33 mouse cellular contexts compared by ENCODE assay signal in the genomic region with DNA sequence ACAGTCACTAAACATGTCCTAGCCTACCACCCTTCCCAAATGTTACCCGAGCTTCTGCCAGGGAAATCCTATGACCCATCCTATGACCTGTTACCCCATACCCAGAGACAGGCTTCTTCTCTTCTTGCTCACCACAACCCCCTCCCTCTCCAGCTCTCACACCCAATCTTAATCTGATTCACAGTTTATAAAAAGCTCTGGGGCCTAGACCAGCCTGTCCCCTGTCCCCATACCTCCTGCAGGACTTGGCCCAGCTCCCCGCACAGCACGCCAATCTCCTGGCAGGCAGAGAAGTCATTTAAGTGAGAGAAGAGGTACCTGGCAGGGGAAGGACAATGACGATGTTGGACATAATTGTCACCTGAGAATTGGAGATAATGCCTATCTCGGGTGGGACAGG. TPM values are rescaled to one million over a fixed set of nuclear protein-coding genes. Genes with fewer than 3 reads are reported as not detected.
DNase-seq lines count a peak whose midpoint lies in the region; ATAC-seq and TF ChIP-seq lines count a peak whose summit lies in the region.
"Had no signal": no experiment of that assay in that cellular context is flagged by ENCODE, and none has a peak within 500 bp of the region (broad histone marks: within the 10 kb centered on the region; RNA-seq: fewer than 3 reads in every experiment).

No protein-coding gene starts in this region.

- TF ChIP-seq CTCF in midbrain, postnatal 0 days (IDR thresholded peaks at IDR 0.05): no peak

- H3K4me2 ChIP-seq in midbrain, postnatal 0 days (ENCODE audit: low read depth, low read length, poor library complexity, severe bottlenecking): no peak overlapping the region
- H3K4me2 ChIP-seq: forebrain, embryonic 13.5 days; heart, embryonic 12.5 days; heart, embryonic 15.5 days; hindbrain, embryonic 12.5 days; hindbrain, embryonic 15.5 days had no signal

- H3K9ac ChIP-seq in midbrain, postnatal 0 days (replicated peaks; ENCODE audit: low read length, poor library complexity, severe bottlenecking): no peak overlapping the region
- H3K9ac ChIP-seq: forebrain, embryonic 13.5 days; heart, embryonic 12.5 days; heart, embryonic 15.5 days; hindbrain, embryonic 12.5 days; hindbrain, embryonic 15.5 days had no signal

- no peak for ATAC-seq in midbrain, postnatal 0 days (ENCODE audit: low FRiP score)
- ATAC-seq: activated CD4-positive, CD25-positive, alpha-beta regulatory T cell, adult 4 months; CD4-positive, CD25-positive, alpha-beta regulatory T cell, adult 4 months; forebrain, embryonic 13.5 days; forebrain, embryonic 16.5 days; intestine, postnatal 0 days had no signal

- WGBS in heart, embryonic 10.5 days: 71% methylated on average over 5 of the region's 5 CpGs
- WGBS in midbrain, postnatal 0 days: 75% methylated on average over 5 of the region's 5 CpGs

- H3K4me1 ChIP-seq in heart, embryonic 10.5 days: peaks cover 24% of the 10 kb centered on the region
- H3K4me1 ChIP-seq in midbrain, postnatal 0 days (ENCODE audit: insufficient read depth, low read length): no peaks in the 10 kb centered on the region

- DNase-seq in gastrocnemius, adult 8-10 months (ENCODE audit: low spot score in 2 of 2): peak; percentile 61 to 76
- no peak for DNase-seq in gastrocnemius, postnatal 10 days
- DNase-seq in heart, adult 8-10 months (ENCODE audit: low spot score): peak; percentile 41
- no peak for DNase-seq in heart, embryonic 10.5 days (ENCODE audit: low spot score)
- peak; percentile 80 for DNase-seq in skeletal muscle tissue, adult 2 months (ENCODE audit: low read depth, low spot score)
- DNase-seq in midbrain, postnatal 0 days (ENCODE audit: low spot score): no peak
- DNase-seq: adrenal gland, adult 8-10 months; adrenal gland, postnatal 25 days; cerebellum, adult 11-12 months; cerebellum, adult 8-10 months; cerebellum, postnatal 36 days; kidney, adult 2 months had no signal

- peaks cover 68% of the 10 kb centered on the region for H3K27me3 ChIP-seq in heart, embryonic 10.5 days (ENCODE audit: insufficient read depth, poor library complexity, severe bottlenecking)
- H3K27me3 ChIP-seq in midbrain, postnatal 0 days (ENCODE audit: insufficient read depth, low read length): peaks cover 9% of the 10 kb centered on the region

- H3K4me3 ChIP-seq in heart, embryonic 10.5 days: no peak overlapping the region
- H3K4me3 ChIP-seq in midbrain, postnatal 0 days (ENCODE audit: low read depth, low read length): no peak overlapping the region
- H3K4me3 ChIP-seq: forebrain, embryonic 10.5 days; forebrain, embryonic 13.5 days; heart, adult 2 months; heart, embryonic 12.5 days; heart, embryonic 15.5 days; hindbrain, embryonic 12.5 days; hindbrain, embryonic 15.5 days had no signal

- no peak overlapping the region for H3K27ac ChIP-seq in heart, embryonic 10.5 days
- H3K27ac ChIP-seq in midbrain, postnatal 0 days (ENCODE audit: low read depth, low read length): no peak overlapping the region
- H3K27ac ChIP-seq: forebrain, embryonic 10.5 days; forebrain, embryonic 13.5 days; heart, embryonic 15.5 days; hindbrain, embryonic 12.5 days; hindbrain, embryonic 15.5 days had no signal

- no peaks in the 10 kb centered on the region for H3K9me3 ChIP-seq in heart, embryonic 10.5 days
- H3K9me3 ChIP-seq in midbrain, postnatal 0 days (ENCODE audit: low read length): no peaks in the 10 kb centered on the region
- H3K9me3 ChIP-seq: forebrain, embryonic 10.5 days; forebrain, embryonic 13.5 days; heart, embryonic 12.5 days; heart, embryonic 15.5 days; hindbrain, embryonic 12.5 days; hindbrain, embryonic 15.5 days had no signal

- H3K36me3 ChIP-seq in heart, embryonic 10.5 days: no peaks in the 10 kb centered on the region
- H3K36me3 ChIP-seq in midbrain, postnatal 0 days (ENCODE audit: insufficient read depth, low read length): no peaks in the 10 kb centered on the region
- H3K36me3 ChIP-seq: forebrain, embryonic 10.5 days; heart, embryonic 12.5 days; heart, embryonic 15.5 days; hindbrain, embryonic 12.5 days; hindbrain, embryonic 15.5 days had no signal

RNA-seq across cellular contexts. Expression of a gene that starts 3.3 kb away (rescaled TPM):
- total RNA-seq in gastrocnemius, adult 8-10 months (2022): 10 to 100 TPM; 48.7 to 66.3 (median 61.7) TPM
- total RNA-seq in gastrocnemius, postnatal 10 days (2021): 1 to 10 TPM; 3.3 to 5.2 TPM
- 1 to 10 TPM; 7.5 to 9.2 (median 8.5) TPM for total RNA-seq in heart, adult 8-10 months (2022)
- polyA plus RNA-seq in heart, embryonic 10.5 days (2016; fragmentation: Nextera tagmentation; extraction: Ambion mirVana): 1.2 TPM in 2 replicates
- 0.27 and 0.38 TPM in 2 replicates for total RNA-seq in midbrain, postnatal 0 days (2014; rRNA removed)
- polyA plus RNA-seq in midbrain, postnatal 0 days (2015; fragmentation: Nextera tagmentation; extraction: Ambion mirVana): 0.13 and 0.28 TPM in 2 replicates
- total RNA-seq: hematopoietic stem cell, adult 5-6 weeks; MEL had no signal
- polyA plus RNA-seq: activated CD4-positive, CD25-positive, alpha-beta regulatory T cell, adult 4 months; CD4-positive, CD25-positive, alpha-beta regulatory T cell, adult 4 months; forebrain, embryonic 13.5 days had no signal

RNA-seq across cellular contexts. Expression of a gene that starts 7.7 kb away (rescaled TPM):
- total RNA-seq in gastrocnemius, adult 8-10 months (2022): 1 to 10 TPM in 2 of 4 experiments, under 1 TPM in 2; 0.75 to 1.8 (median 1.1) TPM
- 1 to 10 TPM in 1 of 2 experiments, not detected in 1; 1.1 TPM for total RNA-seq in gastrocnemius, postnatal 10 days (2021)
- total RNA-seq in heart, adult 8-10 months (2022): under 1 TPM in 1 of 4 experiments, not detected in 3; 0.14 TPM
- polyA plus RNA-seq in heart, embryonic 10.5 days (2016; fragmentation: Nextera tagmentation; extraction: Ambion mirVana): not detected in 2 replicates
- total RNA-seq in midbrain, postnatal 0 days (2014; rRNA removed): 0.38 TPM in 1 of 2 replicates, not detected in the other
- 0.16 TPM in 1 of 2 replicates, not detected in the other for polyA plus RNA-seq in midbrain, postnatal 0 days (2015; fragmentation: Nextera tagmentation; extraction: Ambion mirVana)
- total RNA-seq: adrenal gland, adult 8-10 months; adrenal gland, postnatal 25 days; heart, adult 2 months; heart, postnatal 10 days; hematopoietic stem cell, adult 5-6 weeks; MEL had no signal
- polyA plus RNA-seq: activated CD4-positive, CD25-positive, alpha-beta regulatory T cell, adult 4 months; brain, embryonic 14.5 days; C2C12; CD4-positive, CD25-positive, alpha-beta regulatory T cell, adult 4 months; cortical plate, adult 2 months; embryonic facial prominence, embryonic 14.5 days; forebrain, embryonic 10.5 days; forebrain, embryonic 13.5 days; forebrain, embryonic 16.5 days; heart, adult 2 months; heart, embryonic 12.5 days; heart, embryonic 15.5 days; hindbrain, embryonic 12.5 days; intestine, embryonic 14.5 days had no signal

RNA-seq across cellular contexts. Expression of a gene that starts 8.6 kb away (rescaled TPM):
- under 1 TPM in 1 of 4 experiments, not detected in 3; 0.29 TPM for total RNA-seq in gastrocnemius, adult 8-10 months (2022)
- total RNA-seq in gastrocnemius, postnatal 10 days (2021): not detected
- not detected for total RNA-seq in heart, adult 8-10 months (2022)
- polyA plus RNA-seq in heart, embryonic 10.5 days (2016; fragmentation: Nextera tagmentation; extraction: Ambion mirVana): 0.19 and 0.28 TPM in 2 replicates
- not detected in 2 replicates for total RNA-seq in midbrain, postnatal 0 days (2014; rRNA removed)
- polyA plus RNA-seq in midbrain, postnatal 0 days (2015; fragmentation: Nextera tagmentation; extraction: Ambion mirVana): 0.31 and 0.49 TPM in 2 replicates
- total RNA-seq: adrenal gland, adult 8-10 months; adrenal gland, postnatal 25 days; gastrocnemius, postnatal 36 days; heart, adult 2 months; heart, postnatal 10 days; hematopoietic stem cell, adult 5-6 weeks had no signal
- polyA plus RNA-seq: brain, embryonic 14.5 days; cortical plate, adult 2 months; heart, adult 2 months; kidney, adult 2 months had no signal

RNA-seq across cellular contexts. Expression of a gene that starts 10.5 kb away (rescaled TPM):
- total RNA-seq in gastrocnemius, adult 8-10 months (2022): 1 to 10 TPM; 5.0 to 7.3 (median 6.1) TPM
- total RNA-seq in gastrocnemius, postnatal 10 days (2021): 1 to 10 TPM; 3.4 to 4.3 TPM
- total RNA-seq in heart, adult 8-10 months (2022): 1 to 10 TPM; 3.8 to 4.3 (median 4.0) TPM
- 13.3 and 15.3 TPM in 2 replicates for polyA plus RNA-seq in heart, embryonic 10.5 days (2016; fragmentation: Nextera tagmentation; extraction: Ambion mirVana)
- 10.6 and 15.4 TPM in 2 replicates for total RNA-seq in midbrain, postnatal 0 days (2014; rRNA removed)
- 9.2 and 11.1 TPM in 2 replicates for polyA plus RNA-seq in midbrain, postnatal 0 days (2015; fragmentation: Nextera tagmentation; extraction: Ambion mirVana)

RNA-seq across cellular contexts. Expression of a gene that starts 11.9 kb away (rescaled TPM):
- total RNA-seq in gastrocnemius, adult 8-10 months (2022): not detected
- not detected for total RNA-seq in gastrocnemius, postnatal 10 days (2021)
- not detected for total RNA-seq in heart, adult 8-10 months (2022)
- polyA plus RNA-seq in heart, embryonic 10.5 days (2016; fragmentation: Nextera tagmentation; extraction: Ambion mirVana): not detected in 2 replicates
- total RNA-seq in midbrain, postnatal 0 days (2014; rRNA removed): not detected in 2 replicates
- 0.37 and 0.42 TPM in 2 replicates for polyA plus RNA-seq in midbrain, postnatal 0 days (2015; fragmentation: Nextera tagmentation; extraction: Ambion mirVana)
- total RNA-seq: adrenal gland, adult 8-10 months; adrenal gland, postnatal 25 days; gastrocnemius, postnatal 36 days; heart, adult 2 months; heart, postnatal 10 days; hematopoietic stem cell, adult 5-6 weeks; MEL had no signal
- polyA plus RNA-seq: activated CD4-positive, CD25-positive, alpha-beta regulatory T cell, adult 4 months; C2C12; CD4-positive, CD25-positive, alpha-beta regulatory T cell, adult 4 months; cortical plate, adult 2 months; embryonic facial prominence, embryonic 11.5 days; forebrain, embryonic 13.5 days; forebrain, embryonic 16.5 days; heart, adult 2 months; heart, embryonic 12.5 days; heart, embryonic 15.5 days; intestine, embryonic 14.5 days; intestine, postnatal 0 days had no signal

Comparison
In these comparisons a context has a peak if more than half of its experiments do, and no peak if none do; other contexts are left out.
1. DNase-seq: peak in gastrocnemius, adult 8-10 months (2 of 2), heart, adult 8-10 months (single experiment) and skeletal muscle tissue, adult 2 months (single experiment); none in gastrocnemius, postnatal 10 days (single experiment), heart, embryonic 10.5 days (single experiment) and midbrain, postnatal 0 days (single experiment).
2. RNA of a gene that starts 3.3 kb away (total RNA-seq): 48.7 to 66.3 TPM in gastrocnemius, adult 8-10 months; 7.5 to 9.2 TPM in heart, adult 8-10 months, 3.3 to 5.2 TPM in gastrocnemius, postnatal 10 days and 0.27 to 0.38 TPM in midbrain, postnatal 0 days; every median in the first group is over 4 times any median in the second.